Mouse (Mus musculus) megakaryocyte, embryonic 14.5 days (primary cell): Measurements from ENCODE around the gene Tmc4. TPM values are rescaled to one million over a fixed set of nuclear protein-coding genes. Genes with fewer than 3 reads are reported as not detected.

Experiments
- H3K27me3 ChIP-seq: replicated peaks from 2 replicates; pipeline ENCODE3; 2012; ENCODE audit warnings: inconsistent platforms
- H3K36me3 ChIP-seq: replicated peaks from 2 replicates; pipeline ENCODE3; 2012; ENCODE audit warnings: low read length, inconsistent platforms, mixed read lengths
- H3K4me1 ChIP-seq: 2 replicates; pipeline ENCODE4 v1.6.1; 2012; ENCODE audit warnings: inconsistent platforms
- H3K4me3 ChIP-seq: replicated peaks from 2 replicates; pipeline ENCODE3; 2012; ENCODE audit warnings: moderate library complexity, mild to moderate bottlenecking, inconsistent platforms
- H3K9me3 ChIP-seq: 2 replicates; pipeline ENCODE4 v1.6.1; 2012; ENCODE audit warnings: inconsistent platforms
- FLI1 ChIP-seq: IDR thresholded peaks from 2 replicates; pipeline ENCODE4 v1.6.1; 2012; ENCODE audit warnings: low read length, inconsistent platforms, mixed read lengths
- GATA1 ChIP-seq: IDR thresholded peaks from 3 replicates; pipeline ENCODE4 v1.6.1; 2012; ENCODE audit warnings: mixed read lengths, low read length, inconsistent platforms, borderline replicate concordance
- polyA plus RNA-seq: library from polyadenylated mRNA; stranded (reverse); fragments of >175 nt; gene quantifications from 2 replicates; pipeline ENCODE4 v1.2.3, GENCODE M21; 2012; ENCODE audit warnings: low replicate concordance; ENCODE audit not compliant: insufficient read depth

The Tmc4 gene
- polyA plus RNA-seq, 1 experiment, result 3.3 TPM

DNA sequence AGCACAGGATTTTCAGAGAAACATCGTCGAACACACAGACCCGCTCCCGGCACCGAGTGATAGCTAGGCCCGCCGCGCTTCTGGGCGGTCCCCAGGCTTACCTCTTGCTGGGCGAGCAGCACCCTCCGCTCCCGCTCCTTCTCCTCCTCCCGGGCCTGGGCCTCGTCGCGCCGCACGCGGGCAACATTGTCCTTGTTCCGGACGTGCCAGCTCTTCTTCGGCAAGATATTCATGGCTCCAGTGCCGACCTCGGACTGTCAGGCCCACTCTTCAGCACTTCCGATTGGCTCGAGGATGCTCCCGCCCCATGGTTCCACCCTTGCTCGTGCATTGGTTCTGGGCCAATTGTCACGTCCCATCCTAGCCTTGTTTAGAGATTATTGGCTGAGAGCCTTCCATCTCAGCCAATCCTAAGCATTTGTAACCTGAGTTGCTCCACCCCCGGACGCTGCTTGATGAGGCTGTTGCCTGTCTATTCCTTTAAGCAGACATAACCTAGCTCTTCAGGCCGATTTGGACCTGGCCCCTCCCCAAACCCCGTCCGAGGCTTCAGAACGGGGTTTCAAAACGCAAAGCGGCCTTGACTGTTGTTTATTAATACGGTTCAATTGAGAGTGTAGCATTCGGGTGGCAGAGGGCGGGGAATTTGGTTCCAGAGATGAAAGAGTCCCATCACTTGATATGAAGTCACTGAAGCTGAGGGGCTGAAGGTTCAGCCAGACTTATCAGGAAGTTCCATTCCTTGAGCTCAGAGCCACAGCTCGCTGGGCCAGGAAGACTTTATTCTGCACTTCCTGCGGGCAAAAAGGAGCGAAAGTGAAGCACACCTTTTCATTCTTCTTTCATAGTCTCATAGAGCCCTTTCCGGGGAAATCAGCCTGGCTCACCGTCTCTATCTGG is 11.9 kb downstream of the Tmc4 start, which contains the start of gene Leng1:
Gene Leng1 (minus strand): TSS at position 626 of the 900 bp plus-strand sequence.
- peaks cover 62% of the 10 kb centered on the region for H3K36me3 ChIP-seq
- H3K27me3 ChIP-seq, result no peaks in the 10 kb centered on the region
- no peaks in the 10 kb centered on the region for H3K9me3 ChIP-seq
- TF ChIP-seq FLI1, result peak; percentile 51; the same call in 1 of the 2 replicates
- no peak for TF ChIP-seq GATA1
- peaks cover 65% of the 10 kb centered on the region for H3K4me1 ChIP-seq
- H3K4me3 ChIP-seq, result peak within 1 kb of the TSS; percentile 96

DNA sequence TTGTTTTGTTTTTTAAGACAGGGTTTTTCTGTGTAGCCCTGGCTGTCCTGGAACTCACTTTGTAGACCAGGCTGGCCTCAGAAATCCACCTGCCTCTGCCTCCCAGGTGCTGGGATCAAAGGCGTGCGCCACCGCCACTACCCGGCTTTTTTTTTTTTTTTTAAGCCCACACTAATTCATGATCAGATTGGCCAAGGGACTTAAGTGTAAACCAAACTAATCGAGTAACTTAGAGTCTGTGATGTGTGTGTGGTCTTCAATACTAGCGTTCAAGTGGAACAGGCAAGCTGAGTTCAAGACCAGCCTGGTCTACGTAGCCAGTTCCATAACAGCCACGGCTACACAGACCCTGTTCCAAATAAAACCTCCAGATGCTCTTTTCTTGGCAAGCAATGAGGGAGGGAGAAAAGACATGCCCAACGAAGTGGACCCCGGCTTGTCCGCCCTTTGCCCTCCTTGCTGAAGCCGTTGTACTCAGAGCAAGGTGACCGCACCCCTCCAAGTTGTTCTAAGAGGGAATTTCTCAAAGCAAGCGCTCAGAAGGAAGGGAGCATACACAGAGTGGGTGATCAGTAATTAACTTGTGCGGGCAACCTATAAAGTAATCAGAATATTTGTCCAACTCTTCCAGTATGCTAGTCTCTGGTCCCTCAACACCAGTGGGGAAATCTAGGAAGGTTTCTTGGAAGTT is 12.7 kb downstream of the Tmc4 start:
- Histone ChIP-seq H3K4me1 (peaks cover 65% of the 10 kb centered on the region), H3K36me3 (peaks cover 62% of the 10 kb centered on the region), H3K9me3 (no peaks in the 10 kb centered on the region), H3K27me3 (no peaks in the 10 kb centered on the region), H3K4me3 (peak overlapping the region; percentile 96)
- no peak for TF ChIP-seq GATA1
- no peak for TF ChIP-seq FLI1

DNA sequence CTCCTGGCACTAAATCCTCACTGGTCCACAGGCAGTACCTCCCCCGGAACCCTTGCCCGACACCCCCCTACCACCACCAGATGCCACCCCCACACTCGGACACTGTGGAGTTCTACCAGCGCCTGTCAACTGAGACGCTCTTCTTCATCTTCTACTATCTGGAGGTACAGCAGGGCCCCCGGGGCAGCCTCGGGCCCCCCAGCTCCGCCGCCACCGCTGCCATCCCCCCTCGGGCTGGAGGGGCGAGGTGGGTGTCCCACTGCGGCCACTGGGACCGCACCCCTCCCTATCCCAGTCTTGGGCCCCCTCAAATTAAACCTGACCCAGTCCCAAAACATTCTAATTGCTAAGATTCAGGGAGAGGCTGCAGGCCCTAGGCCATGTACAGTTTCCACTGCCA is 18.8 kb downstream of the Tmc4 start:
- H3K4me1 ChIP-seq, result peaks cover 41% of the 10 kb centered on the region
- no peak overlapping the region for H3K4me3 ChIP-seq
- H3K27me3 ChIP-seq, result no peaks in the 10 kb centered on the region
- no peaks in the 10 kb centered on the region for H3K9me3 ChIP-seq
- peaks cover 100% of the 10 kb centered on the region for H3K36me3 ChIP-seq
- no peak for TF ChIP-seq FLI1
- no peak for TF ChIP-seq GATA1

DNA sequence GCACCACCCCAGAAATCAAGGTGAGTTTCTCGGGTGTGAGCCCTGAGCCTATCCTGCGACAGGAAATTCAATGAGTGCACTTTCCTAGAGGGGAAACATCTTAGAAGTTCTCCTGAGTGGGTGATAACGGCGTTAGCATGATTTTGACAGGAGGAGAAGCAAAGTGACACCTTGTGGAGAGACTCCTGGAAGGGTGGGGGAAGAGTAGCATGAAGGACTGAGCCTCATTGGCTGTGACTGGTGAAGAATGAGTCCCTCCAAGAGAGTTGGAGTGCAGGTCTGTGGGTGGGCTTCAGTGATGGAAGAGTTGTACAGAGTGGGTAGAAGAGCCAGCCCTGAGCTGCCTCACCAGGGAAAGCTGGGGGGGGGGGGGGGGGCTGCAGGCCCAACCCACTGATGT is 20.4 kb downstream of the Tmc4 start:
- TF ChIP-seq GATA1, result no peak
- TF ChIP-seq FLI1, result no peak
- H3K36me3 ChIP-seq, result peaks cover 100% of the 10 kb centered on the region
- peaks cover 41% of the 10 kb centered on the region for H3K4me1 ChIP-seq
- H3K9me3 ChIP-seq, result no peaks in the 10 kb centered on the region
- H3K4me3 ChIP-seq, result no peak overlapping the region
- no peaks in the 10 kb centered on the region for H3K27me3 ChIP-seq

DNA sequence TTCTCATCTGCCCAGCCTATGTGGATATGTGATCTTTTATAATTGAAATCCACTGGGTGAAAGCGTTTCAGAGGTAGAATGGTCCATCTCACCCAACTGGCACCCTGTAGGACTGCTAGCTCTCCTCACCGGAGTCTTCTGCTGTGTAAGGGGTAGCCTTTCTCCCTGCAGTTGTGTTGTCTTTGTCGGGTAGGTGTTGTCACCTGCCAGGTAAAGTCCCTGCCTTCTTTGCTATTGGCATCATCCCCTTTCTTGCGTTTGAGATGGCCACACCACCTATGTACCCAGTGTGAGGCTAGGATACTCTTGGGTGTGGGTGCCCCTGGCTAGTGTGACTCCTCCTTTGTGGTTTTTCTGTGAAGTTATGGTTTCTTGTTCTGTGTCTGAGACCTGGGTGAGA is 30.7 kb downstream of the Tmc4 start:
- TF ChIP-seq GATA1 (no peak), FLI1 (no peak)
- H3K4me3 ChIP-seq, result peak overlapping the region; percentile 96
- H3K36me3 ChIP-seq, result peaks cover 65% of the 10 kb centered on the region
- H3K4me1 ChIP-seq, result peaks cover 75% of the 10 kb centered on the region
- no peaks in the 10 kb centered on the region for H3K27me3 ChIP-seq
- no peaks in the 10 kb centered on the region for H3K9me3 ChIP-seq

DNA sequence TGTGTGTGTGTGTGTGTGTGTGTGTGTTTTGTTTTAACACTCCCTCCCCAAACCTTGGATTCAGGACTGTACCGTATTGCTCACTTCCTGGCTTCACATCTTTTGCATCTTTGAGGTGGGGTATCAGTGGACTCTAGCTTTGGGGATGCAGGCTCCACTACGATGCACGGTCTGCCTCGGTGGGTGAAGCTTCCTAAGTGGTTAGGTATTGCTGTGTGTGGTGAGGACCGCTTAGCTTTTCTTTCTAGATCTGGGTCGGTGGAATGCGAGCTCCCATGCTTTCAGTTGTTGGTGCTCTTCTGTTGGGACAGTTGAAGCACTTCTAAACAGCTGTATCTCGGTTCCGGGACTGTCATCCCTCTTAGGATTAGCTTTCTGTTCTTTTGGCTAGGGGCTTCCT is 31.2 kb downstream of the Tmc4 start:
- Histone ChIP-seq H3K36me3 (peaks cover 65% of the 10 kb centered on the region), H3K4me3 (peak overlapping the region; percentile 96), H3K27me3 (no peaks in the 10 kb centered on the region), H3K9me3 (no peaks in the 10 kb centered on the region), H3K4me1 (peaks cover 74% of the 10 kb centered on the region)
- TF ChIP-seq GATA1, result no peak
- TF ChIP-seq FLI1, result no peak

DNA sequence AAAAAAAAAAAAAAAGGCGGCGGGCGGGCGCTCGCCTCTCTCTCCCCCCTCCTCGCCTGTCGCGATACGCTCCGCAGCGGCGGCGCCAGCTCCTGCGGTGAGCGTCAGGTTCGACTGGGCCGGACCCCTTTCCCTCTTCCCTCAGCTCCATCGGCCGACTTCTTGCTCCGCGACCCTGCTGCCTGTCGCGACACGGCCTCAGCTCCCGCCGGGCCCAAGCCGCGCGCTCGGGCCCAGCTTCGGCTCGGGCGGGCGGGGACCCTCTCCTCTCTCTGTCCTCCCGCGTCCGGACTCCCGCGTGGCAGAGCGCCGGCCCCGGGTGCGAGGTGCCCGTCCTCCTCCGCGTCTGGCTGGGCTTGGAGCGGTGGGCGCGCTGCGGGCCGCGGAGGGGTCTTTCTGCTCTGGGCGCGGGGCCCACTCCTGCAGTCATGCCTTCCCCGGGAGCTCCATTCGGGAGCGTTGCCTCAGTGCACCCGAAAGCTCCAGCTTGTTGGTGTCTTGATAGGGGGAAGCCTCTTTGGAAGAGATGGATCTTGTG is 31.8 kb downstream of the Tmc4 start:
- TF ChIP-seq FLI1 (no peak), GATA1 (no peak)
- Histone ChIP-seq H3K36me3 (peaks cover 65% of the 10 kb centered on the region), H3K4me3 (peak overlapping the region; percentile 96), H3K9me3 (no peaks in the 10 kb centered on the region), H3K4me1 (peaks cover 68% of the 10 kb centered on the region), H3K27me3 (no peaks in the 10 kb centered on the region)

DNA sequence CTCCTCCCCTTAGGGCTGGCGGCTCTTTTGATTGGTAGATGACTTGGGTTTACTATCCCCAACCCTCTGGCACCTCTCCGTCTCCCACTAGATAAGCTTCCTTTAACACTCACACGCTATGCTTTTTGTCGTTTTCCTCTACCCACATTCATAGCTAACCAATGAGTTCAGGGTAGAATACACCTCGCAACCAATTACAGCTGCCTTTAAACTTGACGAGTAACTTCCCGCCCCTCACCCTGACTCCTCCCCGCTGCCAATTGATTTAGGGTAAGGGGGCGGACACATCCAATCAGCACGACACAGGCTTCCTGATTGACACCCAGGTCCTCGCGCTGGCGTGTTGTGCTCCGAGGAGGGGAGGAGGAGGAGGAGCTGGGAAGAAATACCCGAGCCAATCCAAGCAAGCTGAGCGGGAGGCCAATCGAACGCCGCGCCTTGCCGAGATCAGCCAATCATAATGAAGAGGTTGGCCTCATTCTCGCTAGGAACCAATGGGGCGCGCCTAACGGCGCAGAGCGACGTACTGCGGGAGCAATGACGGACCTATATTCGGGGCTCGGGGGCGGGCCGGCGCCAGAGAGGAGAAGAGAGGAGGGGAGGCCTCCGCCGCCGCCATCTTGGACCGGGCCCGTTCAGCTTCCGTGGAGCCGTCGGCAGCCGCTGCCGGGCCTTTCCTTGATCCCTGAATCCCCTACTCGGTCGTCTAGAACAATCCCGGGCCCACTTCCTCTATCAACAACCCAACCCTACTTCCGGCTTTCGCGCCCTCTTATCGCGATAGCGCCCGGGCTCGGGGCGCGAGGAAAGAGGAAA is 32.5 kb downstream of the Tmc4 start, which contains the start of gene Cnot3:
Gene Cnot3 (plus strand): TSS at position 597 of the 816 bp plus-strand sequence.
- Histone ChIP-seq H3K4me3 (peak within 1 kb of the TSS; percentile 96), H3K36me3 (peaks cover 65% of the 10 kb centered on the region), H3K27me3 (no peaks in the 10 kb centered on the region), H3K9me3 (no peaks in the 10 kb centered on the region), H3K4me1 (peaks cover 61% of the 10 kb centered on the region)
- TF ChIP-seq FLI1 (no peak; the same call in 1 of the 2 replicates), GATA1 (peak; percentile 48; the same call in 1 of the 3 replicates)

DNA sequence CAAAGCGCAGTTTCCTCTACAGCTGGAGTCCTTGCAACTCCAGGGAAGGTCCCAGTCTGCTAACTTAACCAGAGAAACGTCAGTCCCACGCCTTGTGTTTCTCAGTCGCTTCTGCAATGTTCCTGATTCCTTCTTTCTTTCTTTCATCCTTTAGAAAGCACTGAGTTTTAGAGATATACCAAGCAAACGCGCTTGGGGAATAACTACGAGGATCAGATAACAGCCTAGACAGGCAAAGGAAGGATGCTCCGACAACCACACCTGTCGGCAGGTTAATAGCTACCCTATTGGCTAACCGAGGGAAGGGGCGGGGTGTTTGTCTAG is 33.0 kb downstream of the Tmc4 start:
- Histone ChIP-seq H3K36me3 (peaks cover 65% of the 10 kb centered on the region), H3K9me3 (no peaks in the 10 kb centered on the region), H3K27me3 (no peaks in the 10 kb centered on the region), H3K4me1 (peaks cover 55% of the 10 kb centered on the region), H3K4me3 (peak overlapping the region; percentile 96)
- TF ChIP-seq GATA1 (no peak), FLI1 (no peak)
